Mouse (Mus musculus): ENCODE data around the gene Hoxb6. TPM values are rescaled to one million over a fixed set of nuclear protein-coding genes. Genes with fewer than 3 reads are reported as not detected.

Hoxb6 gene
- polyA plus RNA-seq, 1 experiment from 2014 or later = not detected

GRCm38 (mm10) chr11:96284041-96284749, 8.1 kb upstream of the Hoxb6 start:
- no peak overlapping the region for H3K27ac ChIP-seq (ENCODE audit: low read length)
- H3K36me3 ChIP-seq (ENCODE audit: control insufficient read depth, insufficient read depth) = no peaks in the 10 kb centered on the region
- peak overlapping the region; percentile 42 for H3K4me2 ChIP-seq (ENCODE audit: low read length)
- H3K27me3 ChIP-seq (replicated peaks; ENCODE audit: control insufficient read depth, insufficient read depth, low read length) = peaks cover 84% of the 10 kb centered on the region
- H3K9me3 ChIP-seq (ENCODE audit: control insufficient read depth, low read length) = no peaks in the 10 kb centered on the region
- H3K4me1 ChIP-seq (replicated peaks; ENCODE audit: control insufficient read depth, insufficient read depth, low read length) = peaks cover 4% of the 10 kb centered on the region; the same call in 1 of the 2 replicates
- no peak for ATAC-seq
- H3K9ac ChIP-seq (replicated peaks; ENCODE audit: low read depth, low read length) = no peak overlapping the region
- WGBS = under 1% methylated on average over 42 of the region's 49 CpGs
- H3K4me3 ChIP-seq (replicated peaks; ENCODE audit: low read length) = peak overlapping the region; percentile 26

- peaks cover 82% of the 10 kb centered on the region for H3K27me3 ChIP-seq (replicated peaks; ENCODE audit: control insufficient read depth, insufficient read depth, low read length)
- peaks cover 4% of the 10 kb centered on the region; the same call in 1 of the 2 replicates for H3K4me1 ChIP-seq (replicated peaks; ENCODE audit: control insufficient read depth, insufficient read depth, low read length)
- no peak overlapping the region for H3K4me3 ChIP-seq (replicated peaks; ENCODE audit: low read length)
- no peaks in the 10 kb centered on the region for H3K9me3 ChIP-seq (ENCODE audit: control insufficient read depth, low read length)
- H3K9ac ChIP-seq (replicated peaks; ENCODE audit: low read depth, low read length) = no peak overlapping the region
- no peaks in the 10 kb centered on the region for H3K36me3 ChIP-seq (ENCODE audit: control insufficient read depth, insufficient read depth)
- H3K27ac ChIP-seq (ENCODE audit: low read length) = no peak overlapping the region
- under 1% methylated on average over 32 of the region's 37 CpGs for WGBS
- ATAC-seq = no peak
- no peak overlapping the region for H3K4me2 ChIP-seq (ENCODE audit: low read length)
Observed at GRCm38 (mm10) chr11:96284774-96285734, 7.2 kb upstream of the Hoxb6 start.

- 2% methylated on average over 42 of the region's 43 CpGs for WGBS
- no peak within 1 kb of the TSS for H3K9ac ChIP-seq (replicated peaks; ENCODE audit: low read depth, low read length)
- ATAC-seq = no peak
- H3K4me3 ChIP-seq (replicated peaks; ENCODE audit: low read length) = no peak within 1 kb of the TSS
- peaks cover 4% of the 10 kb centered on the region; the same call in 1 of the 2 replicates for H3K4me1 ChIP-seq (replicated peaks; ENCODE audit: control insufficient read depth, insufficient read depth, low read length)
- H3K36me3 ChIP-seq (ENCODE audit: control insufficient read depth, insufficient read depth) = no peaks in the 10 kb centered on the region
- H3K4me2 ChIP-seq (ENCODE audit: low read length) = peak within 1 kb of the TSS; percentile 2; the same call in 1 of the 2 replicates
- H3K9me3 ChIP-seq (ENCODE audit: control insufficient read depth, low read length) = no peaks in the 10 kb centered on the region
- H3K27me3 ChIP-seq (replicated peaks; ENCODE audit: control insufficient read depth, insufficient read depth, low read length) = peaks cover 86% of the 10 kb centered on the region
- H3K27ac ChIP-seq (ENCODE audit: low read length) = no peak within 1 kb of the TSS
Observed at GRCm38 (mm10) chr11:96285771-96286738, 6.2 kb upstream of the Hoxb6 start, which contains the start of gene Hoxb7. Gene Hoxb7, plus strand, starts transcription at chr11:96286623.

GRCm38 (mm10) chr11:96286739-96287385, 5.4 kb upstream of the Hoxb6 start:
- Histone ChIP-seq H3K4me2 (ENCODE audit: low read length) (peak overlapping the region; percentile 2; the same call in 1 of the 2 replicates), H3K4me1 (replicated peaks; ENCODE audit: control insufficient read depth, insufficient read depth, low read length) (peaks cover 4% of the 10 kb centered on the region; the same call in 1 of the 2 replicates), H3K9ac (replicated peaks; ENCODE audit: low read depth, low read length) (no peak overlapping the region), H3K36me3 (ENCODE audit: control insufficient read depth, insufficient read depth) (no peaks in the 10 kb centered on the region), H3K9me3 (ENCODE audit: control insufficient read depth, low read length) (no peaks in the 10 kb centered on the region), H3K27me3 (replicated peaks; ENCODE audit: control insufficient read depth, insufficient read depth, low read length) (peaks cover 86% of the 10 kb centered on the region), H3K4me3 (replicated peaks; ENCODE audit: low read length) (no peak overlapping the region), H3K27ac (ENCODE audit: low read length) (no peak overlapping the region)
- ATAC-seq = no peak
- under 1% methylated on average over 55 of the region's 55 CpGs for WGBS

GRCm38 (mm10) chr11:96287411-96287810, 4.9 kb upstream of the Hoxb6 start:
- 1% methylated on average over 9 of the region's 9 CpGs for WGBS
- H3K9ac ChIP-seq (replicated peaks; ENCODE audit: low read depth, low read length) = no peak overlapping the region
- H3K4me1 ChIP-seq (replicated peaks; ENCODE audit: control insufficient read depth, insufficient read depth, low read length) = peaks cover 4% of the 10 kb centered on the region; the same call in 1 of the 2 replicates
- ATAC-seq = no peak
- H3K36me3 ChIP-seq (ENCODE audit: control insufficient read depth, insufficient read depth) = no peaks in the 10 kb centered on the region
- no peak overlapping the region for H3K4me2 ChIP-seq (ENCODE audit: low read length)
- no peak overlapping the region for H3K27ac ChIP-seq (ENCODE audit: low read length)
- H3K4me3 ChIP-seq (replicated peaks; ENCODE audit: low read length) = no peak overlapping the region
- H3K27me3 ChIP-seq (replicated peaks; ENCODE audit: control insufficient read depth, insufficient read depth, low read length) = peaks cover 86% of the 10 kb centered on the region
- no peaks in the 10 kb centered on the region for H3K9me3 ChIP-seq (ENCODE audit: control insufficient read depth, low read length)

- H3K4me2 ChIP-seq (ENCODE audit: low read length) = no peak overlapping the region
Observed at GRCm38 (mm10) chr11:96288455-96289221, 3.6 kb upstream of the Hoxb6 start.

GRCm38 (mm10) chr11:96289293-96289692, 3.0 kb upstream of the Hoxb6 start:
- H3K27me3 ChIP-seq (replicated peaks; ENCODE audit: control insufficient read depth, insufficient read depth, low read length) = peaks cover 90% of the 10 kb centered on the region
- no peak overlapping the region for H3K9ac ChIP-seq (replicated peaks; ENCODE audit: low read depth, low read length)
- H3K4me3 ChIP-seq (replicated peaks; ENCODE audit: low read length) = no peak overlapping the region
- ATAC-seq = no peak
- no peaks in the 10 kb centered on the region; the same call in 1 of the 2 replicates for H3K9me3 ChIP-seq (ENCODE audit: control insufficient read depth, low read length)
- H3K27ac ChIP-seq (ENCODE audit: low read length) = no peak overlapping the region
- no peaks in the 10 kb centered on the region for H3K36me3 ChIP-seq (ENCODE audit: control insufficient read depth, insufficient read depth)
- H3K4me1 ChIP-seq (replicated peaks; ENCODE audit: control insufficient read depth, insufficient read depth, low read length) = no peaks in the 10 kb centered on the region; the same call in 1 of the 2 replicates
- WGBS = under 1% methylated on average over 21 of the region's 21 CpGs
- no peak overlapping the region for H3K4me2 ChIP-seq (ENCODE audit: low read length)

More at GRCm38 (mm10) chr11:96288455-96289221, 3.6 kb upstream of the Hoxb6 start:
- peaks cover 4% of the 10 kb centered on the region; the same call in 1 of the 2 replicates for H3K4me1 ChIP-seq (replicated peaks; ENCODE audit: control insufficient read depth, insufficient read depth, low read length)
- no peaks in the 10 kb centered on the region; the same call in 1 of the 2 replicates for H3K9me3 ChIP-seq (ENCODE audit: control insufficient read depth, low read length)
- H3K4me3 ChIP-seq (replicated peaks; ENCODE audit: low read length) = no peak overlapping the region
- peaks cover 90% of the 10 kb centered on the region for H3K27me3 ChIP-seq (replicated peaks; ENCODE audit: control insufficient read depth, insufficient read depth, low read length)
- H3K36me3 ChIP-seq (ENCODE audit: control insufficient read depth, insufficient read depth) = no peaks in the 10 kb centered on the region
- H3K27ac ChIP-seq (ENCODE audit: low read length) = no peak overlapping the region
- WGBS = 7% methylated on average over 1 of the region's 1 CpGs
- H3K9ac ChIP-seq (replicated peaks; ENCODE audit: low read depth, low read length) = no peak overlapping the region
- no peak for ATAC-seq
